Mouse (Mus musculus): ENCODE measurements around the gene Sox2. TPM values are rescaled to one million over a fixed set of nuclear protein-coding genes. Genes with fewer than 3 reads are reported as not detected.

Gene Sox2
- not detected in 2 replicates for polyA plus RNA-seq (2012; rRNA removed)

DNA sequence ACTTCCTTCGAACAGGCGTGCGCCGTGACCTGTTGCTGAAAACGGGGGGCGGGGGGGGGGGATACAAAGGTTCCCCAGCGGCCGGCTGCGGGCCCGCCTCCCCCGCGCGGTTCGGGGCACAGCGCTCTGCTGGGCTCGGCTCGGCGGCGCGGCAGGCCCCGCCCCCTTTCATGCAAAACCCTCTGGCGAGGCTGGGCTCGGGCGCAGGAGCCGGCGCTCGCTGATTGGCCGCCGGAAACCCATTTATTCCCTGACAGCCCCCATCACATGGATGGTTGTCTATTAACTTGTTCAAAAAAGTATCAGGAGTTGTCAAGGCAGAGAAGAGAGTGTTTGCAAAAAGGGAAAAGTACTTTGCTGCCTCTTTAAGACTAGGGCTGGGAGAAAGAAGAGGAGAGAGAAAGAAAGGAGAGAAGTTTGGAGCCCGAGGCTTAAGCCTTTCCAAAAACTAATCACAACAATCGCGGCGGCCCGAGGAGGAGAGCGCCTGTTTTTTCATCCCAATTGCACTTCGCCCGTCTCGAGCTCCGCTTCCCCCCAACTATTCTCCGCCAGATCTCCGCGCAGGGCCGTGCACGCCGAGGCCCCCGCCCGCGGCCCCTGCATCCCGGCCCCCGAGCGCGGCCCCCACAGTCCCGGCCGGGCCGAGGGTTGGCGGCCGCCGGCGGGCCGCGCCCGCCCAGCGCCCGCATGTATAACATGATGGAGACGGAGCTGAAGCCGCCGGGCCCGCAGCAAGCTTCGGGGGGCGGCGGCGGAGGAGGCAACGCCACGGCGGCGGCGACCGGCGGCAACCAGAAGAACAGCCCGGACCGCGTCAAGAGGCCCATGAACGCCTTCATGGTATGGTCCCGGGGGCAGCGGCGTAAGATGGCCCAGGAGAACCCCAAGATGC, at the start of gene Sox2:
TSS of gene Sox2 (plus strand) at position 680 of the 895 bp plus-strand sequence.
- 2% methylated on average over 86 of the region's 86 CpGs for WGBS
- H3K4me3 ChIP-seq (ENCODE audit: extremely low read depth, insufficient read depth, insufficient read length): no peak within 1 kb of the TSS
- H3K27me3 ChIP-seq (ENCODE audit: control insufficient read depth, insufficient read depth, low read length): peaks cover 32% of the 10 kb centered on the region
- no peak for TF ChIP-seq POLR2A (IDR thresholded peaks at IDR 0.05; ENCODE audit: low read depth, low read length)
- no peaks in the 10 kb centered on the region; the same call in 1 of the 2 replicates for H3K4me1 ChIP-seq (ENCODE audit: control insufficient read depth, insufficient read depth, insufficient read length)
- no peak for DNase-seq (ENCODE audit: low read depth in 1 of 2, low spot score in 2 of 2)
- H3K36me3 ChIP-seq (ENCODE audit: control insufficient read depth, insufficient read depth, low read length): no peaks in the 10 kb centered on the region
- no peak within 1 kb of the TSS for H3K27ac ChIP-seq (ENCODE audit: insufficient read depth, low read length)

DNA sequence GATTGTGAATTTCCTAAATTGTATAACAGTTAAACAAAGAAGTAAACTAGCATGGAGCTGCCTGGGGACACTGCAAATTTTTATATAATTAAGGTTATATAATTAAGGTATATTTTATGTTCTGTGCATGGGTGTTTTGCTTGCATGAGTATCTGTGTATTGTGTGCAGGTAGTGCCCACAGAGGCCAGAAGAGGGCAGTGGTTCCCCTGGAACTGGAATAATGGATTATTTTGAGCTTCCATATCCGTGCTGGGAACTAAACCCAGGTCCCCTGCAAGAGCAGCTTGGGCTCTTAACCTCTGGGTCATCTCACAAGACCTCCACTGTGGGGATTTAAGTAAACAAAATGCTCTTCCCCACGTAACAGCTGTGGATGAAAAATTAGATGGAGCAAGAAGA, 49.1 kb upstream of the Sox2 start:
- no peak for TF ChIP-seq CTCF (IDR thresholded peaks at IDR 0.05; ENCODE audit: extremely low read depth, insufficient read depth, insufficient read length, insufficient replicate concordance)
- TF ChIP-seq POLR2A (IDR thresholded peaks at IDR 0.05; ENCODE audit: low read depth, low read length): no peak
- H3K4me1 ChIP-seq (ENCODE audit: control insufficient read depth, insufficient read depth, insufficient read length): no peaks in the 10 kb centered on the region
- H3K4me3 ChIP-seq (ENCODE audit: extremely low read depth, insufficient read depth, insufficient read length): no peak overlapping the region
- 74% methylated on average over 2 of the region's 2 CpGs for WGBS
- no peak overlapping the region for H3K27ac ChIP-seq (ENCODE audit: insufficient read depth, low read length)
- H3K36me3 ChIP-seq (ENCODE audit: control insufficient read depth, insufficient read depth, low read length): no peaks in the 10 kb centered on the region
- H3K27me3 ChIP-seq (ENCODE audit: control insufficient read depth, insufficient read depth, low read length): no peaks in the 10 kb centered on the region
- no peak for DNase-seq (ENCODE audit: low read depth in 1 of 2, low spot score in 2 of 2)

DNA sequence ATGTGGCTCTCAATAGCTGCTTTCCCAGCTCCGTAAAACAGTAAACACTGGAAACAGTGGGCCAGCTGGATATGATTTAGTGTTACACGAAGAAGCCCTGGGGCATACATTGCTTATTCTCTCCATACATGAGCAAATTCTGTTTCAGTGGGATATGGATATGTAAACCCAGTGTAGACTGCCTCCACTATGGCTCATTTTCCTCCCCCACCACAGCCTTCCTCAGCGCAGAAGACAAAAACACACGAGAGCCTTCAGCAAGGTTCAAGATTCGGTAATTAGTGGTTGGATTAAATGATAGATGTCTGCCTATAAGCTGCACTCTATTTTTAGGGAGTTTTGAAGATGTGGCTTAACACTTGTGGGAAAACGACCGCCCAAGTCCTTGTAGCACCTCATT, 36.1 kb upstream of the Sox2 start:
- Histone ChIP-seq H3K27me3 (ENCODE audit: control insufficient read depth, insufficient read depth, low read length) (no peaks in the 10 kb centered on the region), H3K36me3 (ENCODE audit: control insufficient read depth, insufficient read depth, low read length) (no peaks in the 10 kb centered on the region), H3K4me1 (ENCODE audit: control insufficient read depth, insufficient read depth, insufficient read length) (no peaks in the 10 kb centered on the region), H3K27ac (ENCODE audit: insufficient read depth, low read length) (no peak overlapping the region), H3K4me3 (ENCODE audit: extremely low read depth, insufficient read depth, insufficient read length) (no peak overlapping the region)
- WGBS: 87% methylated on average over 7 of the region's 7 CpGs
- no peak for DNase-seq (ENCODE audit: low read depth in 1 of 2, low spot score in 2 of 2)
- TF ChIP-seq CTCF (IDR thresholded peaks at IDR 0.05; ENCODE audit: extremely low read depth, insufficient read depth, insufficient read length, insufficient replicate concordance) (no peak), POLR2A (IDR thresholded peaks at IDR 0.05; ENCODE audit: low read depth, low read length) (no peak)

DNA sequence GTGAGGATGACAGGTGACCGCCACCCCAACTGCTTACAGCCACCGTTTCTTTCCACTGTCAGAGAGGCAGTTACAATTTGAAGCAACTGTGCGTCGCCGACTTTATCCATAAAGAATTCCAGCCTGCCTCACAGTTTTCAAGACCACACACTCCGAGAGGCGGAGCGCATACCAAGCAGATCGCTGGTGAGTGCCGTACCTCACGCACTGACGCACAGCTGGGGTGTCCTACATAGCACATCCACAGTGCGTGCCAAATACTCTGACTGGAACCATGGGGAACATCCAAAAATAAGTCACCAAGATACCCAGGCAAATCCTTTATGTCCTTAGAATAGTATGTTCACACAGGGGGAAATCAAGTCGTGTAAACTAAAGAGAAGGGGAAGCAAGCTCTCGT, 34.7 kb upstream of the Sox2 start:
- no peaks in the 10 kb centered on the region for H3K36me3 ChIP-seq (ENCODE audit: control insufficient read depth, insufficient read depth, low read length)
- 83% methylated on average over 15 of the region's 15 CpGs for WGBS
- no peak for TF ChIP-seq POLR2A (IDR thresholded peaks at IDR 0.05; ENCODE audit: low read depth, low read length)
- no peak for TF ChIP-seq CTCF (IDR thresholded peaks at IDR 0.05; ENCODE audit: extremely low read depth, insufficient read depth, insufficient read length, insufficient replicate concordance)
- no peaks in the 10 kb centered on the region for H3K4me1 ChIP-seq (ENCODE audit: control insufficient read depth, insufficient read depth, insufficient read length)
- H3K27me3 ChIP-seq (ENCODE audit: control insufficient read depth, insufficient read depth, low read length): no peaks in the 10 kb centered on the region
- DNase-seq (ENCODE audit: low read depth in 1 of 2, low spot score in 2 of 2): no peak
- no peak overlapping the region for H3K4me3 ChIP-seq (ENCODE audit: extremely low read depth, insufficient read depth, insufficient read length)
- H3K27ac ChIP-seq (ENCODE audit: insufficient read depth, low read length): no peak overlapping the region

DNA sequence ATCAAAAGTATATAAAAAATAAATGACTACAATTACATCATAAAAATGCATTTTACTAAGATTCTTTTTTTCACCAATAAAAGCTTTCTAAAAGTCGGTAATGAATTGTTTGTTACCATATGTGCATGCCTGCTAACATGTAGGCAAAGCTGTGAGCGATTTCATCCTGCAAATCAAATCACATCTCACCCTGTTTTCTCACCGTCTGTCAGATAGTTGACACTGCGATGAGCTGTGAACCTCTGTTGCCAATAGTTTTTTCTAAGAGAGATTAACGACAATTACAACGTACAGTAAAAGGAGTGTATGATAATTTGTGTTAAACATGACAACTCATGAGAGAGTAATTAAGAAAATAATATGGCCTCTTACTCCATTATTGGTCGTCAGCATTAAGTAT, 31.3 kb upstream of the Sox2 start:
- Histone ChIP-seq H3K36me3 (ENCODE audit: control insufficient read depth, insufficient read depth, low read length) (no peaks in the 10 kb centered on the region), H3K27me3 (ENCODE audit: control insufficient read depth, insufficient read depth, low read length) (no peaks in the 10 kb centered on the region), H3K4me1 (ENCODE audit: control insufficient read depth, insufficient read depth, insufficient read length) (no peaks in the 10 kb centered on the region), H3K4me3 (ENCODE audit: extremely low read depth, insufficient read depth, insufficient read length) (no peak overlapping the region), H3K27ac (ENCODE audit: insufficient read depth, low read length) (no peak overlapping the region)
- no peak for DNase-seq (ENCODE audit: low read depth in 1 of 2, low spot score in 2 of 2)
- TF ChIP-seq CTCF (IDR thresholded peaks at IDR 0.05; ENCODE audit: extremely low read depth, insufficient read depth, insufficient read length, insufficient replicate concordance) (no peak), POLR2A (IDR thresholded peaks at IDR 0.05; ENCODE audit: low read depth, low read length) (no peak)
- WGBS: 83% methylated on average over 7 of the region's 7 CpGs

DNA sequence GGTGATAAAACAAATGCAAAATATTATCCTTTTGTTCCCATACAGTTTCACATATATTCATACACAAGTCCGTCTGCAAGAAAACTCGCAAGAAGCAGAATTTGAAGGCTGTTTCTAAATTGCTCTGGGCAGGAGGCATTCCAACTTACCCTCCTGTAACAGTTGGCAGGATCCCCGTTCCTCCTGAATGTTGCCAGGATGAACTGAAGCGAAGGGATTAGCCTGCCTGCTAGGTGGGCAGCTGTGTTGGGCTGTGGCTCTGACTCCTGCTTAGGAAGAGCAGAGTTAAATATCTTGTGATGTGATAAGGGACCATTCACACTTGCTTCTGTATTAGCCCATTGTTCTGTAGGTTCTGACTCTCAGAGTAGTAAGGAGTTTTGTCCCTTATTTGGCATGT, 30.1 kb upstream of the Sox2 start:
- Histone ChIP-seq H3K27me3 (ENCODE audit: control insufficient read depth, insufficient read depth, low read length) (no peaks in the 10 kb centered on the region), H3K36me3 (ENCODE audit: control insufficient read depth, insufficient read depth, low read length) (no peaks in the 10 kb centered on the region), H3K4me1 (ENCODE audit: control insufficient read depth, insufficient read depth, insufficient read length) (no peaks in the 10 kb centered on the region), H3K27ac (ENCODE audit: insufficient read depth, low read length) (no peak overlapping the region), H3K4me3 (ENCODE audit: extremely low read depth, insufficient read depth, insufficient read length) (no peak overlapping the region)
- WGBS: 88% methylated on average over 4 of the region's 4 CpGs
- no peak for DNase-seq (ENCODE audit: low read depth in 1 of 2, low spot score in 2 of 2)
- TF ChIP-seq CTCF (IDR thresholded peaks at IDR 0.05; ENCODE audit: extremely low read depth, insufficient read depth, insufficient read length, insufficient replicate concordance) (no peak), POLR2A (IDR thresholded peaks at IDR 0.05; ENCODE audit: low read depth, low read length) (no peak)

DNA sequence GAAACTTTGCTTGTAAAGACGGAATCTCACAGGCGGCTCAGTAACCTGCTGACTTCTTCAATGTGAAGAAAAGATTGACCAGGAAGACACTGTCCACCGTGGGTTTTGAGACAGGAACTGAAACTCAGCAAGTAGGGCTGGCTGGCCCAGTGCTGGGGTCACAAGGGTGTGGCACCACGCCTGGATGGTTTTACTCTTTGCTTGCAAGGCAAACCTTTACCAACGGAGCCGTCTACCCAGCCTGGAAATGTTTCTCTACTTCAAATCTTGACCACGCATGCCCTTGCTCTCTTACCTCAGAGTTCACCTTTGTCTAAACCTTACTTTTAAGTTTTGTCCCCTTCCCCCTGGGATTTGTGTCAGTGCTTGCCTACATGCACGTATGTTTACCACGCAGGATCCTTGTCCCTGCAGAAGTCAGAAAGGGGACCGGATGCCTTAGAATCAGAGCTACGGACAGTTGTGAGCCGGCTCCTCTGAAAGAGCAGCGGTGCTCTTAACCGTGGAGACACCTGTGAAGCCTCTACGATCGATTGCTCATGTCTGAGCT, 25.4 kb upstream of the Sox2 start:
- no peaks in the 10 kb centered on the region for H3K27me3 ChIP-seq (ENCODE audit: control insufficient read depth, insufficient read depth, low read length)
- TF ChIP-seq POLR2A (IDR thresholded peaks at IDR 0.05; ENCODE audit: low read depth, low read length) (no peak), CTCF (IDR thresholded peaks at IDR 0.05; ENCODE audit: extremely low read depth, insufficient read depth, insufficient read length, insufficient replicate concordance) (no peak)
- H3K4me1 ChIP-seq (ENCODE audit: control insufficient read depth, insufficient read depth, insufficient read length): no peaks in the 10 kb centered on the region
- no peaks in the 10 kb centered on the region for H3K36me3 ChIP-seq (ENCODE audit: control insufficient read depth, insufficient read depth, low read length)
- DNase-seq (ENCODE audit: low read depth in 1 of 2, low spot score in 2 of 2): no peak
- WGBS: 87% methylated on average over 16 of the region's 16 CpGs
- no peak overlapping the region for H3K4me3 ChIP-seq (ENCODE audit: extremely low read depth, insufficient read depth, insufficient read length)
- no peak overlapping the region for H3K27ac ChIP-seq (ENCODE audit: insufficient read depth, low read length)
